Mouse (Mus musculus) heart, embryonic 12.5 days (tissue): ENCODE results near the gene Hdgfl2. TPM values are rescaled to one million over a fixed set of nuclear protein-coding genes. Genes with fewer than 3 reads are reported as not detected.

ENCODE experiments used
- ATAC-seq: fragments of 200-750 bp; cut with Nextera tagmentation; 2 replicates; pipeline ENCODE4 v1.8.0; 2017; ENCODE audit warnings: moderate TSS enrichment, moderate library complexity; ENCODE audit not compliant: insufficient number of reproducible peaks, low FRiP score
- H3K27ac ChIP-seq: fragments of 300-500 bp; sonication (generic); 2 replicates; pipeline ENCODE4 v1.5.1; 2016; ENCODE audit warnings: mild to moderate bottlenecking, moderate library complexity; ENCODE audit not compliant: poor library complexity, severe bottlenecking
- H3K27me3 ChIP-seq: fragments of 300-500 bp; sonication (generic); replicated peaks from 2 replicates; pipeline ENCODE4 v1.6.1; 2016; ENCODE audit warnings: mild to moderate bottlenecking, moderate library complexity
- H3K36me3 ChIP-seq: fragments of 300-500 bp; sonication (generic); 2 replicates; pipeline ENCODE4 v1.6.1; 2016; ENCODE audit warnings: mild to moderate bottlenecking, moderate library complexity
- H3K4me1 ChIP-seq: fragments of 300-500 bp; sonication (generic); replicated peaks from 2 replicates; pipeline ENCODE4 v1.6.1; 2016; ENCODE audit warnings: mild to moderate bottlenecking
- H3K4me2 ChIP-seq: fragments of 300-500 bp; sonication (generic); 2 replicates; pipeline ENCODE4 v1.6.1; 2016; ENCODE audit warnings: mild to moderate bottlenecking, moderate library complexity
- H3K4me3 ChIP-seq: fragments of 300-500 bp; sonication (generic); 2 replicates; pipeline ENCODE4 v1.5.1; 2016; ENCODE audit warnings: mild to moderate bottlenecking
- H3K9ac ChIP-seq: fragments of 300-500 bp; sonication (generic); 2 replicates; pipeline ENCODE4 v1.6.1; 2016; ENCODE audit warnings: mild to moderate bottlenecking, moderate library complexity
- H3K9me3 ChIP-seq: fragments of 300-500 bp; sonication (generic); replicated peaks from 2 replicates; pipeline ENCODE4 v1.6.1; 2016; ENCODE audit warnings: mild to moderate bottlenecking, moderate library complexity
- WGBS: fragments of 180-500 bp; shearing (Covaris S2); methylation state at CpG from one replicate; pipeline ENCODE4 v1.1.7; 2016; 5-methylcytosine and 5-hydroxymethylcytosine counted together
- polyA plus RNA-seq: library from polyadenylated mRNA; unstranded; fragments of >200 nt; fragmentation: Nextera tagmentation; extraction: Ambion mirVana; gene quantifications from 2 replicates; pipeline ENCODE4 v1.2.1, GENCODE M21; 2016

Hdgfl2 gene
- polyA plus RNA-seq, 1 experiment from 2014 or later: 93.1 TPM

DNA sequence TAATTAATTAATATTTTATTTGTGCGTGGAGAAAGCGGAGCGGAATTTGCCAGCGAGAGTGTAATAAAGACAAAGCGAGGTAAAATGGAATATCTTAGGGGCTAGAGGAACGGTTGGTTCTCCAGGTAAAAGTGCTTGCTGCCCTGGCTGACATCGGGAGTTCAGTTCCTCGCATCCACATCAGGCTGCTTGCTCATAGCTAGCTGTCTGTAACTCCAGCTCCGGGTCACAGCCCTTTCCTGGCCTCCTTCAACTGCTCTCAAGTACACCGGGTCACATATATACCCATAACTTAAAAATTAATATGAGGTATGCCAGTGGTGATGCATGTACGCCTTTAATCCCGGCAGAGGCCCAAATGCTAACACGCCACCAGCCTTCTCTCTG is 42.5 kb upstream of the Hdgfl2 start:
- Histone ChIP-seq H3K9ac (no peak overlapping the region; the same call in 1 of the 2 replicates), H3K27ac (no peak overlapping the region)
- WGBS: 37% methylated on average over 13 of the region's 13 CpGs

DNA sequence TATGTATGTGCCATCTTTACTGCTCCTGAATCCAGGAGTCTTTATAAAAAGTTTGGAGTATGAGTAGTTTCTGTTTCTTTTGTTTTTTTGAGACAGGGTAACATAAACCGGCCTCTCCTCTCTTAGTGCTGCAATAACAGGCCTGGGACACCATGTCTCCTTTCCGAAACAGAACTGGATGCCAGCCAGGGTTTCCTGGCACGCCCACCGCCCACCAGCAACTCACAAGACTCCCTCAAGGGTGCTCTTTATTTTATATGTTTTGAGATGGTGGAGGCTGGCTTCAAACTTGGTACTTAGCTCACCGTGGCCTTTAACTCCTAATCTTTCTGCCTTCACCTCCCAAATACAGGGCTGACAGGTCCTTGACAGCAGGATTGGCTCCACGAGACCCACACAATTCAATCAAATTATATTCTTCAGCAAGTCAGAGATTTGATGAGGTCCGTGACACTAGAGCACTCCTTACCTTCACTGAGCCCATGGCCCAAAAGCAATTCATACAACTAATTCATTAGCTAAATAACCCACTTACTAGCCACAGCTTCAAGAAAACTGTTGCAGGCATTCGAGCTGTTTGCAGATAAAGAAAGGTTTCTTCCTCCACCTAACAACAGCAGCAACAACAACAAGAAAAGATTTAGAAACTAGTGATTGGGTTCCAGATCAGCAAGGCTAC is 40.7 kb upstream of the Hdgfl2 start:
- Histone ChIP-seq H3K36me3 (peaks cover 14% of the 10 kb centered on the region), H3K4me2 (no peak overlapping the region), H3K27ac (no peak overlapping the region), H3K4me3 (no peak overlapping the region), H3K9me3 (no peaks in the 10 kb centered on the region), H3K9ac (no peak overlapping the region), H3K4me1 (peaks cover 31% of the 10 kb centered on the region), H3K27me3 (no peaks in the 10 kb centered on the region)
- no peak for ATAC-seq
- WGBS: 76% methylated on average over 8 of the region's 8 CpGs

More for the DNA sequence above, 42.5 kb upstream of the Hdgfl2 start:
- Histone ChIP-seq H3K4me1 (peaks cover 48% of the 10 kb centered on the region), H3K27me3 (no peaks in the 10 kb centered on the region), H3K4me2 (peak overlapping the region; percentile 72), H3K4me3 (peak overlapping the region; percentile 88), H3K36me3 (peaks cover 18% of the 10 kb centered on the region), H3K9me3 (no peaks in the 10 kb centered on the region)
- ATAC-seq: no peak

DNA sequence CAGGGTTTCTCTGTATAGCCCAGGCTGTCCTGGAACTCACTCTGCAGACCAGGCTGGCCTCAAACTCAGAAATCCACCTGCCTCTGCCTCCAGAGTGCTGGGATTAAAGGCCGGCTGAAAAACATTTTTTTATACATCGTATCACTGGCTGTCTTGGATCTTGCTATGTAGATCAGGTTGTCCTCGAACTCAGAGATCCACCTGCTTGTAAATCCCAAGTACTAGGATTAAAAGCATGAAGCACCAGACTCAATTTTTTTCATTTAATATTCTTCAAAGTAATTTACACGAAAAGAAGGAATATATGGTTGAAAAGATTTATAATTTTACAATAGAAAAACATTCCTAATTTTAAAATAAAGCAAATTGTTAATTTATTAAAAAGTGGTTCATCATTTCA is 40.1 kb upstream of the Hdgfl2 start:
- H3K4me3 ChIP-seq: no peak overlapping the region
- H3K27me3 ChIP-seq: no peaks in the 10 kb centered on the region
- peak overlapping the region; percentile 90 for H3K4me2 ChIP-seq
- ATAC-seq: no peak
- H3K9ac ChIP-seq: no peak overlapping the region
- H3K9me3 ChIP-seq: no peaks in the 10 kb centered on the region
- H3K36me3 ChIP-seq: peaks cover 14% of the 10 kb centered on the region
- peaks cover 25% of the 10 kb centered on the region for H3K4me1 ChIP-seq
- WGBS: 74% methylated on average over 4 of the region's 4 CpGs
- no peak overlapping the region for H3K27ac ChIP-seq

DNA sequence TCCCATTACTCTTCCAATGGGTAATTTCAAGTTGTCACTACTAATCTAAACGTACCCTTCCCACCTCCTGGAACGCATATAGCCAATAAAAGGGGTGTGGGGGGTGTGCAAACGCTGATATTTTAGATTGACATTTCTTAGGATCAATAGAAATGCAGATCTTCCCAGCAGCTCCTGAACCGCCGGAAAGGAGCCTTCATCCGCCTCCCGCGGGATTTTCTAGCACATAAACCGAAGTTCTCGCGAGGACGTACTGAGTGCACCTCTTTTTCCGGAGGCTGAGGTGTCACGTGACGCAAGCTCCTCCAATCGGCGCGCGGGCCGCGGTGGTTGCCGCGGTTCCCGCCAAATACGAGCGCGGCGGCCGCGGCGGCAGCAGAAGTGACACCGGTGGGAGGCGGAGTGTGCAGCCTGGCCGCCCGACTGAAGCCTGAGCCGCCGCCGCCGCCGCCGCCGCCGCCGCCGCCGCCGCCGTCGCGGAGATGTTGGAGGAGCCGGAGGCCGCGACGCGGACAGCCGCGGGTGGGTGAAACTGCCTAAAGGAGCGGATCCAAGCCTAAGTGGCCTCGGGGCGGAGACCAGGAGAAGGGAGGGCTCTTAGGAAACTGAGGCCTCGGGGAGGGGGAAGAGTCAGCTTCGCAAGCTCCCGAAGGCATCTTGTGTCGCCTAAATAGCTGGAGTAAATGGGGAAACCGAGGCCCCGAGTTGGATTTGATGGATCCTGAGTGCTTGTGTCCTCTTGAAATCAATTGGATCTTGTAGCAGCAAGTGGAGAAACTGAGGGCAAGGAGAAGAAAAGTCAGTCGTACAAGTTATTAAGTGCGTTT is 39.2 kb upstream of the Hdgfl2 start, which contains the start of gene Chaf1a:
Chaf1a (plus strand) TSS at position 410 of the 827 bp plus-strand sequence.
- H3K4me3 ChIP-seq: peak within 1 kb of the TSS; percentile 85
- WGBS: under 1% methylated on average over 68 of the region's 68 CpGs

DNA sequence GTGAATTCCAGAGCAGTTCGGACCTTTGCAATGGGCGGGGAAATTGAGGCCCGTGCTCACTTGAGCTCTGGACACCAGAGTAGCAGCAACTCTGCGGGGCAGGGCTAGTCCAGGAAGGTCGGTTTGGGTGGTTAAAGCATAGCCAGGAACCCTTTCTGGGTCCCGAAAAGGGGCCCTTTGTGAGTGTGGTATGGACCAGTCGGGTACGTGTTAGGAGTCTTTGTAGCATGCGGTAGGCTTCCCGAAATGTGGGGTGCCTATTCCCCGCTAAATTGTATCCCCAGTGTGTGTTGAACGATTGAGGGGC is 38.6 kb upstream of the Hdgfl2 start:
- 2% methylated on average over 12 of the region's 12 CpGs for WGBS
- peaks cover 21% of the 10 kb centered on the region for H3K36me3 ChIP-seq
- ATAC-seq: no peak
- H3K9me3 ChIP-seq: no peaks in the 10 kb centered on the region
- H3K9ac ChIP-seq: peak overlapping the region; percentile 91
- peak overlapping the region; percentile 85 for H3K4me3 ChIP-seq
- peak overlapping the region; percentile 90 for H3K4me2 ChIP-seq
- no peaks in the 10 kb centered on the region for H3K27me3 ChIP-seq
- H3K27ac ChIP-seq: peak overlapping the region; percentile 76
- H3K4me1 ChIP-seq: peaks cover 13% of the 10 kb centered on the region

More for the DNA sequence above, 39.2 kb upstream of the Hdgfl2 start, which contains the start of gene Chaf1a:
- Histone ChIP-seq H3K27ac (peak within 1 kb of the TSS; percentile 76), H3K36me3 (peaks cover 16% of the 10 kb centered on the region), H3K27me3 (no peaks in the 10 kb centered on the region), H3K9me3 (no peaks in the 10 kb centered on the region), H3K9ac (peak within 1 kb of the TSS; percentile 91), H3K4me1 (peaks cover 16% of the 10 kb centered on the region), H3K4me2 (peak within 1 kb of the TSS; percentile 90)
- peak; percentile 85 for ATAC-seq

DNA sequence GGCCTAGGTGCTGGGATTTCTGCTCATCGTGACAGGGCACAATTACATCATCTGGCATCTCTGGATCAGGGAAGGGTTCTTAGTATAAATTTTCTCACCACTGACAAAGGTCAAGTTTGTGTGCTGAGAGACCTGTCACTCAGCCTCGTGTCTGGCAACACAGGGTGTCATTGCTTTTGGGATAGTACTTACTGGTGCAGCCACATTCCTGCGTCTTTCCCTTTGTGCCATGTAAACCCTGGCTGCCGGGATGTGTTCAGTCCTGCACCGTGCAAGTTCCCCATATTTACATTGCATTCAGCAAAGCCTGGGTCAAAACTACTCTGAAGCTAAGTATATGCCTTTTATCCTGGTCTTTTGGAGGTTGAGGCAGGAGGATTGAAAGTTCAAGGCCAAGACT is 28.1 kb upstream of the Hdgfl2 start:
- Histone ChIP-seq H3K9me3 (no peaks in the 10 kb centered on the region), H3K27me3 (no peaks in the 10 kb centered on the region), H3K4me1 (peaks cover 2% of the 10 kb centered on the region; the same call in 1 of the 2 replicates), H3K4me2 (no peak overlapping the region), H3K36me3 (peaks cover 72% of the 10 kb centered on the region), H3K27ac (no peak overlapping the region), H3K4me3 (no peak overlapping the region), H3K9ac (no peak overlapping the region)
- WGBS: 91% methylated on average over 5 of the region's 5 CpGs
- no peak for ATAC-seq

DNA sequence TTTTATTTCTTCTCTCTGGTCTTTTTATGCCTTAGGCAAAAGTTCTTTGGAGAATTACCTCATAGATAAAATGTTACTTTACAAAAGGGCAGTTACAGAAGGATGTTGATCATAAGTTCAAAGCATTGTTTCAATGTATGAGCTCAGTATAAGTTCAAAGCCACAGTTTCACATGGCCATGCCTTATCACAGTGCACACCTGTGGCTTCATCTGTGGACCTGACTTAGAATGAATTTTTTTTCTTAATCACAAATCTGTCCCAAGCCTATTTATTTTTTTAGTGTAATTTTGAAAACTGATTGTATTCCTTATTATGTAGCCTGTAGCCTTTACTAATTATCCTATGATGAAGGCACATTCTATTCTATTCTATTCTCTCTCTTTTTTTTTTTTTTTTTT is 24.5 kb upstream of the Hdgfl2 start:
- ATAC-seq: no peak
- Histone ChIP-seq H3K36me3 (peaks cover 73% of the 10 kb centered on the region), H3K27ac (no peak overlapping the region), H3K9me3 (no peaks in the 10 kb centered on the region), H3K27me3 (no peaks in the 10 kb centered on the region), H3K4me1 (peaks cover 2% of the 10 kb centered on the region; the same call in 1 of the 2 replicates), H3K9ac (no peak overlapping the region), H3K4me2 (no peak overlapping the region), H3K4me3 (no peak overlapping the region)

DNA sequence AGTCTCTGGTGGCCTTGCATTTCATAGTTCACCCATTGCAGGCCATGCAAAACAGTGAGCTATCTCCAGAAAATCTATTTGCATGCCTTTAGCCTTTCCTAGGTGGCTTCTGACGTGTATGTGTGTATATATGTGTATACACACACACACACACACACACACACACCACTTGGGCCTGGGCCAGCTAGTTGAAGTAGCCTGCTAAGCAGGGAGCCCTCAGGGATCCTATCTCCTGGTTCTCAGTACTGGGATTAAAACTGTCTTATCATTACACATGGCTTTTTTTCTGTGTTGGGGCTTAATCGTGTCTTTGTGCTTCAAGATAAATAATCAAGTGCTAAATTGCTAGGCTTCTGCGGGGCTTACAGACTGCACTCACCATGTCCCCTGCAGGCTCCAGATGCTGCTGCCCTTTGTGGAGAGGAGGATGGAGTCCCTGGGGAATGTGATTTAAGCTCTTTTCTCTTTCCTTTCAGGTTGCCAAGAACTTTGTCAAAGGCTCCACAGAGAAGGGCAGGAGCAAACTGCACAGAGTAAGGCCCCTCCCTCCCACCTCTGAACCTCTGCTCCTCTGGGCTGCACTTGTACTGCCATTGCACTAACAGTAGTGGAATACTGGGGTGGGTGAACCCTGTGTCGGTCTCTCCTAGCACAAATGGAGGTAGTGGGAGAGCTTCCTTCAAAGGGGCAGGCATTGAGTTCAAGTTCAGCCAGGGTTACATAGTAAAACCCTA is 23.3 kb upstream of the Hdgfl2 start:
- no peaks in the 10 kb centered on the region for H3K9me3 ChIP-seq
- no peak overlapping the region for H3K4me2 ChIP-seq
- 56% methylated on average over 4 of the region's 4 CpGs for WGBS
- no peak overlapping the region for H3K4me3 ChIP-seq
- no peak for ATAC-seq
- H3K4me1 ChIP-seq: peaks cover 2% of the 10 kb centered on the region; the same call in 1 of the 2 replicates
- H3K9ac ChIP-seq: no peak overlapping the region
- H3K36me3 ChIP-seq: peaks cover 74% of the 10 kb centered on the region
- H3K27me3 ChIP-seq: no peaks in the 10 kb centered on the region
- H3K27ac ChIP-seq: no peak overlapping the region

DNA sequence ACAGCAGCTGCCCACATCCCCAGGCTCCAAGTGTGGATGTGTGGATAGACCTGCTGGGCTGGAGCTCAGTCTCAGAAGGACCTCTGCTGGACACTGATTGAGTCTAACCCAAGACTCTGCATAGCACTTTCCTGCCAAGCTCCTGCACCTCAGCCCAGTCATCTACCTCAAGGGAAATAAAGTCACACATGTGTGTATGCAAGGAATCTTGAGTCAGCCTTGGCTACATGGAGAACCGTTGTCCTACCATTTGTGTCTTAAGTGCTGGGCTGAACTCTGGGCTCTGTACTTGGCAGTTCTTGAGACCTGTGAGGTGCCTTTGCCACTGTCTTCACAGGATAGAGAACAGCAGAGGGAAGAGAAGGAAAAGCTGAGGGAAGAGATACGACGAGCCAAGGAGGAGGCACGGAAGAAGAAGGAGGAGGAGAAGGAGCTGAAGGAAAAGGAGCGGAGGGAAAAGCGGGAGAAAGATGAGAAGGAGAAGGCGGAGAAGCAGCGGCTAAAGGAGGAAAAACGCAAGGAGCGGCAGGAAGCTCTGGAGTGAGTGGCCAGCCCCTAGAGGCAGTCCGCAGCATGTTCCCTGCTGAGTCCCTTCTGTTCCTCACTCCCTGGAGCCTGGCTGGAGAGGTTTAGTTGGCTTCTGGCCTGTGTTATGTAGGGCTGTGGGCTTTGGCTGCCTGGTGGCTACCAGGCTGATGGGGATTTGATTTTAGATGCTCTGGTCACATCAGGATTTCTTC is 21.9 kb upstream of the Hdgfl2 start:
- WGBS: 79% methylated on average over 11 of the region's 11 CpGs
- no peak overlapping the region for H3K9ac ChIP-seq
- H3K27ac ChIP-seq: no peak overlapping the region
- H3K9me3 ChIP-seq: no peaks in the 10 kb centered on the region
- H3K4me2 ChIP-seq: no peak overlapping the region
- H3K4me3 ChIP-seq: no peak overlapping the region
- peaks cover 75% of the 10 kb centered on the region for H3K36me3 ChIP-seq
- H3K4me1 ChIP-seq: peaks cover 2% of the 10 kb centered on the region; the same call in 1 of the 2 replicates
- no peaks in the 10 kb centered on the region for H3K27me3 ChIP-seq
- no peak for ATAC-seq

DNA sequence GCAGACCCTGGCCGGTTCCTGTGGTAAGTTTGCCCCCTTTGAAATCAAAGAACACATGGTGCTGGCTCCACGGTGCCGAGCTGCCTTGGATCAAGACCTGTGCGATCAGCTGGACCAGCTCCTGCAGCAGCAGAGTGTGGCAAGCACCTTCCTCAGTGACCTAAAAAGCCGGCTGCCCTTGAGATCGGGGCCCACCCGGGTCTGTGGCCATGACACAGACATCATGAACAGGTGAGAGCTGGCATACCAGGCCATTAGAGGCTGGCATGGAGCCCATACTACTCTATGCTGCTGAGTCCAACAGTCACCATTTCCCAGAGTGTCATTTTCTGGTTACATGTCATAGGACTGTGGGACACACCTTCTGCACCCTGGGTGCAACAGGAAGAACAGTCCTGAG is 17.4 kb upstream of the Hdgfl2 start:
- 93% methylated on average over 7 of the region's 7 CpGs for WGBS
- Histone ChIP-seq H3K4me1 (no peaks in the 10 kb centered on the region), H3K4me3 (no peak overlapping the region), H3K9me3 (0 out of 2 replicates have a peak, but pooled peaks cover 2% of the 10 kb centered on the region), H3K4me2 (no peak overlapping the region), H3K36me3 (peaks cover 100% of the 10 kb centered on the region), H3K9ac (0 out of 2 replicates have a peak overlapping the region, but pooled peaks have one; percentile 20), H3K27me3 (no peaks in the 10 kb centered on the region), H3K27ac (no peak overlapping the region)
- no peak for ATAC-seq
